Mouse (Mus musculus) midbrain, embryonic 15.5 days (tissue): Measurements from ENCODE around the gene Optc. TPM values are rescaled to one million over a fixed set of nuclear protein-coding genes. Genes with fewer than 3 reads are reported as not detected.
A peak's percentile ranks its signal among the peaks of the same experiment; 100 is the strongest.

ENCODE experiments used
- ATAC-seq: fragments of 200-750 bp; cut with Nextera tagmentation; replicated peaks from 2 replicates; pipeline ENCODE4 v1.8.0; 2017; ENCODE audit warnings: moderate TSS enrichment
- H3K27ac ChIP-seq: fragments of 300-500 bp; sonication (generic); 2 replicates; pipeline ENCODE4 v1.5.1; 2015; ENCODE audit warnings: mild to moderate bottlenecking, inconsistent platforms
- H3K27me3 ChIP-seq: fragments of 300-500 bp; sonication (generic); replicated peaks from 2 replicates; pipeline ENCODE4 v1.6.1; 2015; ENCODE audit warnings: inconsistent platforms
- H3K36me3 ChIP-seq: fragments of 300-500 bp; sonication (generic); replicated peaks from 2 replicates; pipeline ENCODE4 v1.6.1; 2015; ENCODE audit warnings: inconsistent platforms
- H3K4me1 ChIP-seq: fragments of 300-500 bp; sonication (generic); 2 replicates; pipeline ENCODE4 v1.6.1; 2015; ENCODE audit warnings: inconsistent platforms
- H3K4me2 ChIP-seq: fragments of 300-500 bp; sonication (generic); 2 replicates; pipeline ENCODE4 v1.6.1; 2015; ENCODE audit warnings: inconsistent platforms, mild to moderate bottlenecking, moderate library complexity
- H3K4me3 ChIP-seq: fragments of 300-500 bp; sonication (generic); 2 replicates; pipeline ENCODE4 v1.5.1; 2015; ENCODE audit warnings: mild to moderate bottlenecking, inconsistent platforms
- H3K9ac ChIP-seq: fragments of 300-500 bp; sonication (generic); 2 replicates; pipeline ENCODE4 v1.6.1; 2015; ENCODE audit warnings: mild to moderate bottlenecking, inconsistent platforms
- H3K9me3 ChIP-seq: fragments of 300-500 bp; sonication (generic); 2 replicates; pipeline ENCODE4 v1.6.1; 2016; ENCODE audit warnings: inconsistent platforms
- WGBS: fragments of 180-500 bp; shearing (Covaris S2); methylation state at CpG from one replicate; pipeline ENCODE4 v1.1.7; 2015; ENCODE audit warnings: mixed read lengths; 5-methylcytosine and 5-hydroxymethylcytosine counted together
- polyA plus RNA-seq: library from polyadenylated mRNA; unstranded; fragments of >200 nt; fragmentation: Nextera tagmentation; extraction: Ambion mirVana; gene quantifications from 2 replicates; pipeline ENCODE4 v1.2.1, GENCODE M21; 2015

Optc gene
- polyA plus RNA-seq, 1 experiment from 2014 or later: 3.7 TPM

GRCm38 (mm10) chr1:133889949-133890598, 17.7 kb downstream of the Optc start:
- Histone ChIP-seq H3K4me3 (no peak overlapping the region), H3K27ac (no peak overlapping the region), H3K9me3 (no peaks in the 10 kb centered on the region), H3K4me2 (peak overlapping the region; percentile 28), H3K36me3 (no peaks in the 10 kb centered on the region), H3K27me3 (no peaks in the 10 kb centered on the region), H3K4me1 (peaks cover 42% of the 10 kb centered on the region), H3K9ac (no peak overlapping the region)
- ATAC-seq: no peak
- whole genome bisulfite sequencing: 14% methylated on average over 20 of the region's 20 CpGs

- no peak for ATAC-seq
- Histone ChIP-seq H3K9me3 (no peaks in the 10 kb centered on the region), H3K4me3 (no peak overlapping the region), H3K4me1 (peaks cover 42% of the 10 kb centered on the region), H3K4me2 (no peak overlapping the region), H3K9ac (no peak overlapping the region), H3K36me3 (no peaks in the 10 kb centered on the region), H3K27me3 (no peaks in the 10 kb centered on the region), H3K27ac (no peak overlapping the region)
- WGBS: 71% methylated on average over 5 of the region's 5 CpGs
Measured at GRCm38 (mm10) chr1:133887538-133888250, 20.1 kb downstream of the Optc start.

GRCm38 (mm10) chr1:133887044-133887443, 20.8 kb downstream of the Optc start:
- Histone ChIP-seq H3K27me3 (no peaks in the 10 kb centered on the region), H3K27ac (peak overlapping the region; percentile 66), H3K4me3 (0 out of 2 replicates have a peak overlapping the region, but pooled peaks have one; percentile 8), H3K36me3 (no peaks in the 10 kb centered on the region), H3K4me2 (peak overlapping the region; percentile 41), H3K9me3 (no peaks in the 10 kb centered on the region), H3K4me1 (peaks cover 43% of the 10 kb centered on the region), H3K9ac (no peak overlapping the region)
- WGBS: 4% methylated on average over 8 of the region's 8 CpGs
- peak; percentile 61 for ATAC-seq

- Histone ChIP-seq H3K4me1 (peaks cover 44% of the 10 kb centered on the region), H3K27ac (peak overlapping the region; percentile 66), H3K9me3 (no peaks in the 10 kb centered on the region), H3K9ac (no peak overlapping the region), H3K27me3 (no peaks in the 10 kb centered on the region), H3K36me3 (no peaks in the 10 kb centered on the region), H3K4me2 (peak overlapping the region; percentile 41), H3K4me3 (0 out of 2 replicates have a peak overlapping the region, but pooled peaks have one; percentile 8)
- WGBS: 10% methylated on average over 6 of the region's 6 CpGs
- ATAC-seq: peak; percentile 21; the same call in 1 of the 2 replicates
Measured at GRCm38 (mm10) chr1:133886431-133886830, 21.4 kb downstream of the Optc start.

- Histone ChIP-seq H3K27ac (no peak overlapping the region), H3K4me3 (no peak overlapping the region), H3K27me3 (no peaks in the 10 kb centered on the region), H3K9me3 (no peaks in the 10 kb centered on the region), H3K36me3 (no peaks in the 10 kb centered on the region), H3K4me1 (peaks cover 40% of the 10 kb centered on the region), H3K9ac (no peak overlapping the region), H3K4me2 (no peak overlapping the region)
- WGBS: 94% methylated on average over 7 of the region's 7 CpGs
- ATAC-seq: no peak
Measured at GRCm38 (mm10) chr1:133885811-133886210, 22.0 kb downstream of the Optc start.

- Histone ChIP-seq H3K36me3 (no peaks in the 10 kb centered on the region), H3K9me3 (no peaks in the 10 kb centered on the region), H3K27me3 (no peaks in the 10 kb centered on the region), H3K4me2 (no peak overlapping the region), H3K4me3 (no peak overlapping the region), H3K4me1 (peaks cover 31% of the 10 kb centered on the region), H3K27ac (no peak overlapping the region), H3K9ac (no peak overlapping the region)
- WGBS: 71% methylated on average over 9 of the region's 9 CpGs
- no peak for ATAC-seq
Measured at GRCm38 (mm10) chr1:133884746-133885145, 23.1 kb downstream of the Optc start.

GRCm38 (mm10) chr1:133884090-133884489, 23.7 kb downstream of the Optc start:
- 76% methylated on average over 6 of the region's 6 CpGs for WGBS
- Histone ChIP-seq H3K4me3 (no peak overlapping the region), H3K36me3 (no peaks in the 10 kb centered on the region), H3K9ac (no peak overlapping the region), H3K9me3 (no peaks in the 10 kb centered on the region), H3K4me2 (no peak overlapping the region), H3K27me3 (no peaks in the 10 kb centered on the region), H3K4me1 (peaks cover 26% of the 10 kb centered on the region), H3K27ac (no peak overlapping the region)
- no peak for ATAC-seq

- Histone ChIP-seq H3K4me3 (no peak overlapping the region), H3K27me3 (no peaks in the 10 kb centered on the region), H3K27ac (no peak overlapping the region), H3K9me3 (no peaks in the 10 kb centered on the region), H3K36me3 (no peaks in the 10 kb centered on the region), H3K4me1 (peaks cover 21% of the 10 kb centered on the region), H3K9ac (no peak overlapping the region), H3K4me2 (no peak overlapping the region)
- ATAC-seq: no peak
- 58% methylated on average over 11 of the region's 11 CpGs for WGBS
Measured at GRCm38 (mm10) chr1:133882283-133883217, 25.2 kb downstream of the Optc start.

GRCm38 (mm10) chr1:133881813-133882212, 26.0 kb downstream of the Optc start:
- Histone ChIP-seq H3K4me3 (no peak overlapping the region), H3K9ac (no peak overlapping the region), H3K9me3 (no peaks in the 10 kb centered on the region), H3K4me1 (peaks cover 14% of the 10 kb centered on the region), H3K27ac (no peak overlapping the region), H3K36me3 (no peaks in the 10 kb centered on the region), H3K4me2 (no peak overlapping the region), H3K27me3 (no peaks in the 10 kb centered on the region)
- no peak for ATAC-seq
- 40% methylated on average over 6 of the region's 6 CpGs for WGBS

- no peak for ATAC-seq
- Histone ChIP-seq H3K9me3 (no peaks in the 10 kb centered on the region), H3K27ac (no peak overlapping the region), H3K9ac (no peak overlapping the region), H3K4me3 (no peak overlapping the region), H3K27me3 (no peaks in the 10 kb centered on the region), H3K4me1 (0 out of 2 replicates have a peak, but pooled peaks cover 5% of the 10 kb centered on the region), H3K36me3 (no peaks in the 10 kb centered on the region), H3K4me2 (no peak overlapping the region)
- WGBS: 78% methylated on average over 12 of the region's 12 CpGs
Measured at GRCm38 (mm10) chr1:133878825-133879423, 28.9 kb downstream of the Optc start.

- ATAC-seq: no peak
- WGBS: 84% methylated on average over 7 of the region's 7 CpGs
- Histone ChIP-seq H3K4me2 (no peak overlapping the region), H3K9ac (no peak overlapping the region), H3K4me1 (0 out of 2 replicates have a peak, but pooled peaks cover 3% of the 10 kb centered on the region), H3K9me3 (no peaks in the 10 kb centered on the region), H3K4me3 (no peak overlapping the region), H3K27me3 (no peaks in the 10 kb centered on the region), H3K27ac (no peak overlapping the region), H3K36me3 (no peaks in the 10 kb centered on the region)
Measured at GRCm38 (mm10) chr1:133876936-133877335, 30.9 kb downstream of the Optc start.
